Comparison of ENCODE assay signal across 8 mouse cellular contexts in genomic region chr4:151385985-151386700, GRCm38 (mm10).
A peak's percentile ranks its signal among the peaks of the same experiment; 100 is the strongest.
DNase-seq lines count a peak whose midpoint lies in the region; ATAC-seq lines count a peak whose summit lies in the region.

No protein-coding gene starts in this region.

- WGBS in lung, embryonic 15.5 days: 7% methylated on average over 12 of the region's 12 CpGs
- WGBS in intestine, embryonic 15.5 days: 7% methylated on average over 12 of the region's 12 CpGs
- WGBS in neural tube, embryonic 12.5 days: 4% methylated on average over 12 of the region's 12 CpGs

- no peaks in the 10 kb centered on the region for H3K9me3 ChIP-seq in lung, embryonic 15.5 days
- no peaks in the 10 kb centered on the region for H3K9me3 ChIP-seq in intestine, embryonic 15.5 days
- no peaks in the 10 kb centered on the region for H3K9me3 ChIP-seq in neural tube, embryonic 12.5 days

- peak; percentile 8 for DNase-seq in adrenal gland, adult 2 months
- no peak for DNase-seq in adrenal gland, adult 18-20 months (ENCODE audit: low spot score in 2 of 2)
- DNase-seq in lung, postnatal 25 days (ENCODE audit: low spot score): no peak
- no peak for DNase-seq in MN1 (ENCODE audit: low spot score)

- ATAC-seq in lung, embryonic 15.5 days (ENCODE audit: borderline replicate concordance, extremely low read depth, low FRiP score, low TSS enrichment): no peak
- peak; percentile 51; the same call in 1 of the 2 replicates for ATAC-seq in intestine, embryonic 15.5 days
- 0 out of 2 replicates have a peak, but pooled peaks have one; percentile 19 for ATAC-seq in neural tube, embryonic 12.5 days (ENCODE audit: low FRiP score, low read depth)
- no peak for ATAC-seq in inflammation-experienced regulatory T-cells, adult 6 months

- peaks cover 11% of the 10 kb centered on the region; the same call in 1 of the 2 replicates for H3K4me1 ChIP-seq in lung, embryonic 15.5 days
- H3K4me1 ChIP-seq in intestine, embryonic 15.5 days (replicated peaks): 0 out of 2 replicates have a peak, but pooled peaks cover 5% of the 10 kb centered on the region
- H3K4me1 ChIP-seq in neural tube, embryonic 12.5 days: peaks cover 45% of the 10 kb centered on the region

- peak overlapping the region; percentile 65 for H3K4me2 ChIP-seq in lung, embryonic 15.5 days
- peak overlapping the region; percentile 81 for H3K4me2 ChIP-seq in intestine, embryonic 15.5 days (replicated peaks)
- peak overlapping the region; percentile 61 for H3K4me2 ChIP-seq in neural tube, embryonic 12.5 days (replicated peaks)

- H3K36me3 ChIP-seq in lung, embryonic 15.5 days: no peaks in the 10 kb centered on the region
- H3K36me3 ChIP-seq in intestine, embryonic 15.5 days: no peaks in the 10 kb centered on the region
- H3K36me3 ChIP-seq in neural tube, embryonic 12.5 days: no peaks in the 10 kb centered on the region

- no peak overlapping the region for H3K9ac ChIP-seq in lung, embryonic 15.5 days
- H3K9ac ChIP-seq in intestine, embryonic 15.5 days: no peak overlapping the region
- H3K9ac ChIP-seq in neural tube, embryonic 12.5 days: no peak overlapping the region

- H3K4me3 ChIP-seq in lung, embryonic 15.5 days: peak overlapping the region; percentile 39
- H3K4me3 ChIP-seq in intestine, embryonic 15.5 days (replicated peaks): peak overlapping the region; percentile 40
- peak overlapping the region; percentile 33 for H3K4me3 ChIP-seq in neural tube, embryonic 12.5 days

- peaks cover 28% of the 10 kb centered on the region for H3K27me3 ChIP-seq in lung, embryonic 15.5 days
- no peaks in the 10 kb centered on the region for H3K27me3 ChIP-seq in intestine, embryonic 15.5 days (replicated peaks)
- H3K27me3 ChIP-seq in neural tube, embryonic 12.5 days (replicated peaks): 0 out of 2 replicates have a peak, but pooled peaks cover 3% of the 10 kb centered on the region

- no peak overlapping the region for H3K27ac ChIP-seq in lung, embryonic 15.5 days
- H3K27ac ChIP-seq in intestine, embryonic 15.5 days: no peak overlapping the region
- peak overlapping the region; percentile 32; the same call in 1 of the 2 replicates for H3K27ac ChIP-seq in neural tube, embryonic 12.5 days

Comparison
In these comparisons a context has a peak if more than half of its experiments do, and no peak if none do; other contexts are left out.
1. ATAC-seq: peak in intestine, embryonic 15.5 days (single experiment) and neural tube, embryonic 12.5 days (single experiment); none in lung, embryonic 15.5 days (single experiment) and inflammation-experienced regulatory T-cells, adult 6 months (single experiment).
2. Peak in every context shown above with its lines, with median percentiles within 50 percentile points of each other: H3K4me2 ChIP-seq and H3K4me3 ChIP-seq.